Mouse (Mus musculus): ENCODE results near the gene Sipa1l2. TPM values are rescaled to one million over a fixed set of nuclear protein-coding genes. Genes with fewer than 3 reads are reported as not detected.

Gene Sipa1l2
- polyA plus RNA-seq, 1 experiment from 2014 or later, result 31.8 TPM

Other genes starting within 250 kb of the Sipa1l2 start
- 8.5 and 8.7 TPM in 2 replicates for gene Map10, start 100.0 kb upstream of the Sipa1l2 start, polyA plus RNA-seq (2015; fragmentation: Nextera tagmentation; extraction: Ambion mirVana)
- 21.9 and 24.2 TPM in 2 replicates for gene Ntpcr, start 160.2 kb upstream of the Sipa1l2 start, polyA plus RNA-seq (2015; fragmentation: Nextera tagmentation; extraction: Ambion mirVana)

Data from midbrain, embryonic 13.5 days (tissue).